ENCODE assay signal across 20 mouse cellular contexts in the genomic region with DNA sequence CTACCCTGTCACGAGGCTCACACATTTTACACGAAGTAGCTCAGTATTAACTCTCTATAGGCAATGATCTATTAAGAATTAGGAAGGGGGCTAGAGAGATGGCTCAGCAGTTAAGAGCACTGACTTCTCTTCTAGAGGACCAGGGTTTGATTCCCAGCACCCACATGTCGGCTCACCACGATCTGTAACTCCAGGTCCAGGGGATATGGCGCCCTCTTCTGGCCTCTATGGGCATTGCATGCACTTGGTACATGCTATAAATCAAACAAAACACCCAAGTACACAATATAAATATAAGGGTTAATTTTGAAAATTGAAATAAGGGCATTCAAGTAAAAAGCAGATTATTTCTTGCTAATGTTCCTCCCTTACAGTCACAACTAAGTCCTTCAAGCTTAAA.
DNase-seq lines count a peak whose midpoint lies in the region; ATAC-seq and TF ChIP-seq lines count a peak whose summit lies in the region.
"Had no signal": no experiment of that assay in that cellular context is flagged by ENCODE, and none has a peak within 500 bp of the region (broad histone marks: within the 10 kb centered on the region; RNA-seq: fewer than 3 reads in every experiment).

No protein-coding gene starts in this region.

- H3K27me3 ChIP-seq in intestine, postnatal 0 days (replicated peaks; ENCODE audit: control insufficient read depth, insufficient read depth, low read length), result no peaks in the 10 kb centered on the region
- no peaks in the 10 kb centered on the region for H3K27me3 ChIP-seq in intestine, embryonic 16.5 days (replicated peaks; ENCODE audit: control insufficient read depth, insufficient read depth, low read length)
- no peaks in the 10 kb centered on the region for H3K27me3 ChIP-seq in lung, embryonic 14.5 days (ENCODE audit: insufficient read depth, low read length)
- H3K27me3 ChIP-seq: forebrain, embryonic 13.5 days; limb, embryonic 12.5 days; lung, embryonic 15.5 days had no signal

- 74% methylated on average over 5 of the region's 5 CpGs for WGBS in intestine, postnatal 0 days
- 68% methylated on average over 5 of the region's 5 CpGs for WGBS in intestine, embryonic 16.5 days
- 69% methylated on average over 5 of the region's 5 CpGs for WGBS in lung, embryonic 14.5 days

- no peak for DNase-seq in lung, embryonic 14.5 days
- DNase-seq in lung, adult 18-20 months, result no peak
- peak; percentile 36 for DNase-seq in ES-CJ7 (ENCODE audit: low read depth, low spot score)
- no peak for DNase-seq in adrenal gland, adult 18-20 months (ENCODE audit: low spot score in 2 of 2)
- DNase-seq in neural tube, embryonic 10.5 days (ENCODE audit: extremely low spot score, low spot score), result no peak
- DNase-seq: adrenal gland, postnatal 25 days; cerebellum, postnatal 25 days; kidney, postnatal 10 days; midbrain, embryonic 14.5 days; retina, postnatal 1 day; right cerebral cortex, postnatal 4 days had no signal

- peak; percentile 48 for TF ChIP-seq CTCF in intestine, postnatal 0 days (IDR thresholded peaks at IDR 0.05; ENCODE audit: low read depth)
- TF ChIP-seq CTCF in lung, embryonic 14.5 days (IDR thresholded peaks at IDR 0.05; ENCODE audit: low read depth), result peak; percentile 45
- TF ChIP-seq CTCF in cortical plate, adult 2 months (IDR thresholded peaks at IDR 0.05; ENCODE audit: extremely low read depth, insufficient read depth, low read length), result 0 out of 2 replicates have a peak, but pooled peaks have one; percentile 16

- ATAC-seq in intestine, postnatal 0 days, result no peak
- ATAC-seq in intestine, embryonic 16.5 days, result no peak
- no peak for ATAC-seq in lung, embryonic 14.5 days (ENCODE audit: insufficient read depth)
- ATAC-seq: activated CD4-positive, CD25-positive, alpha-beta regulatory T cell, adult 4 months; forebrain, embryonic 13.5 days; inflammation-experienced regulatory T-cells, adult 6 months; Patski had no signal

- H3K27ac ChIP-seq in intestine, postnatal 0 days (ENCODE audit: low read depth, low read length), result no peak overlapping the region
- H3K27ac ChIP-seq in intestine, embryonic 16.5 days (ENCODE audit: low read length), result no peak overlapping the region
- H3K27ac ChIP-seq in lung, embryonic 14.5 days (ENCODE audit: low read depth), result no peak overlapping the region
- no peak overlapping the region for H3K27ac ChIP-seq in cortical plate, adult 2 months (ENCODE audit: insufficient read depth, low read length)
- H3K27ac ChIP-seq: forebrain, embryonic 13.5 days; limb, embryonic 12.5 days; lung, embryonic 15.5 days had no signal

- no peaks in the 10 kb centered on the region for H3K36me3 ChIP-seq in intestine, postnatal 0 days (ENCODE audit: control insufficient read depth, insufficient read depth)
- H3K36me3 ChIP-seq in intestine, embryonic 16.5 days (ENCODE audit: control insufficient read depth, insufficient read depth, low read length), result no peaks in the 10 kb centered on the region
- no peaks in the 10 kb centered on the region for H3K36me3 ChIP-seq in lung, embryonic 14.5 days (ENCODE audit: insufficient read depth)
- H3K36me3 ChIP-seq: limb, embryonic 12.5 days; lung, embryonic 15.5 days had no signal

- H3K4me2 ChIP-seq in intestine, postnatal 0 days (replicated peaks; ENCODE audit: low read depth), result no peak overlapping the region
- no peak overlapping the region for H3K4me2 ChIP-seq in intestine, embryonic 16.5 days (ENCODE audit: low read depth, low read length)
- no peak overlapping the region for H3K4me2 ChIP-seq in lung, embryonic 14.5 days
- H3K4me2 ChIP-seq: forebrain, embryonic 13.5 days; limb, embryonic 12.5 days; lung, embryonic 15.5 days had no signal

- H3K4me1 ChIP-seq in intestine, postnatal 0 days (replicated peaks; ENCODE audit: control insufficient read depth, insufficient read depth, low read length), result no peaks in the 10 kb centered on the region
- no peaks in the 10 kb centered on the region for H3K4me1 ChIP-seq in intestine, embryonic 16.5 days (ENCODE audit: control insufficient read depth, insufficient read depth, low read length)
- no peaks in the 10 kb centered on the region for H3K4me1 ChIP-seq in lung, embryonic 14.5 days (ENCODE audit: insufficient read depth)
- peaks cover 1% of the 10 kb centered on the region for H3K4me1 ChIP-seq in cortical plate, adult 2 months (ENCODE audit: control insufficient read depth, insufficient read depth, low read length)
- H3K4me1 ChIP-seq: forebrain, embryonic 13.5 days; limb, embryonic 12.5 days; lung, embryonic 15.5 days had no signal

- no peak overlapping the region for H3K9ac ChIP-seq in intestine, postnatal 0 days (ENCODE audit: low read depth, low read length)
- no peak overlapping the region for H3K9ac ChIP-seq in intestine, embryonic 16.5 days (ENCODE audit: low read depth, low read length)
- no peak overlapping the region for H3K9ac ChIP-seq in lung, embryonic 14.5 days
- H3K9ac ChIP-seq: forebrain, embryonic 13.5 days; limb, embryonic 12.5 days; lung, embryonic 15.5 days had no signal

- no peaks in the 10 kb centered on the region for H3K9me3 ChIP-seq in intestine, postnatal 0 days (ENCODE audit: control insufficient read depth)
- H3K9me3 ChIP-seq in intestine, embryonic 16.5 days (ENCODE audit: control insufficient read depth, low read length), result no peaks in the 10 kb centered on the region
- no peaks in the 10 kb centered on the region; the same call in 1 of the 2 replicates for H3K9me3 ChIP-seq in lung, embryonic 14.5 days (ENCODE audit: low read depth, low read length)
- H3K9me3 ChIP-seq: lung, embryonic 15.5 days had no signal

- TF ChIP-seq POLR2A in cortical plate, adult 2 months (IDR thresholded peaks at IDR 0.05; ENCODE audit: extremely low read depth, insufficient read depth, low read length), result no peak

- H3K4me3 ChIP-seq in intestine, postnatal 0 days (ENCODE audit: low read depth, low read length), result no peak overlapping the region
- no peak overlapping the region for H3K4me3 ChIP-seq in intestine, embryonic 16.5 days (ENCODE audit: low read length)
- H3K4me3 ChIP-seq in lung, embryonic 14.5 days (ENCODE audit: low read depth, low read length), result no peak overlapping the region
- H3K4me3 ChIP-seq in cortical plate, adult 2 months (ENCODE audit: insufficient read depth, low read length), result no peak overlapping the region
- H3K4me3 ChIP-seq: forebrain, embryonic 13.5 days; limb, embryonic 12.5 days; lung, embryonic 15.5 days had no signal
